Mouse (Mus musculus): ENCODE measurements around the gene Olfr666.
"Not testable (repeated sequence)": the region's sequence is repeated elsewhere in the genome, so short reads cannot be mapped to it uniquely, and the experiment has no call there.

Gene Olfr666

DNA sequence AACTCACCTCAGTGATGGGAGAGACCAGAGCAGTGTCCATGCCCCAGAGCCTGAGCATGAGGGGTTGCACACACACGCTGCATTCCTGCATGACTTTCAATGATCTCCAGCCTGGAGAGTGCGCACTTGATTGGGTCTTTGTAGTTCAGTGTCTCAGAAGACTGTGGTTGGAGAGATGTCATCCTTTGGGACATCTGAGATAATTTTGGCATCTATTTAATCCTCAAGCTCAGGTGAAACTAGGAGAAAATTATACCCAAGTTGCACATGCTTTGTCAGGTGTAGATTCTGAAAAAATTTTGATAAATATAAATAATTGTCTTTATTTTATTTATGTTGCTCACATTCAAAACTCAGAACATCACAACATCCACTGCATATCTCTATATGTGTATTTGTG, at the start of gene Olfr666:
Gene Olfr666, minus strand, starts transcription at position 101 of the 400 bp plus-strand sequence.
- DNase-seq (ENCODE audit: low read depth) = no peak

DNA sequence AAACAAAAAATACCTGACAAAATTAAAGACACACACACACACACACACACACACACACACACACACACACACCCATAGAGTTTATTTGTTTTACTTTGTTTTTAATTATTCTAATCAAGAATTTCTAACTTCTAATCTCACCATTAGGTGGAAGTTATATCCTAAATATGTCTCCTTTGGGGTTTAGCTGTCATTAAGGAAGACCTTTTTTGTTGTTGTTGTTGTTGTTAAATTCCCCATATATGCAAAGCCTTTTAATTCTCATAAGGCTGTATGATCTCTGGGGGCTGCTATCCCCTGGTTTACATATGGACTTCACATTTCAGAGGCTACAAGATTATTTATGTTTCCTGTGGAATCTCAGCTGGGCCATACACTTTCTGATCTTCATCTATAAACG, 38.2 kb upstream of the Olfr666 start, which contains the start of gene Olfr669:
Gene Olfr669, plus strand, starts transcription at position 301 of the 400 bp plus-strand sequence.
- no peak for DNase-seq (ENCODE audit: low read depth)

DNA sequence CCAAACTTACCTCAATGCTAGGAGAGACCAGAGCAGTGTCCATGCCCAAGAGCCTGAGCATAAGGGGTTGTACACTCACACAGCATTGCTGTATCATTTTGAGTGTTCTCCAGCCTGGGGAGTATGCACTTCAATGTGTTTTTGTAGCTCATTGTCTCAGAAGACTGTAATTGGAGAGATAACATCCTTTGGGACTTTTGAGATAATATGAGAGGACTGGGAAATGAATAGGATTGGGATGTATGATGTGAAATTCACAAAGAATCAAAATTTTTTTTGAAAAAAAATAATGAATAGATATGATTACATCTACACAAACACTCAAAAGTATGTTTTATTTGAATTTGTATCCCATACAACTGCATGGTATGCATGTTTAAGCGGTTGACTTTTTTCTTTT, 32.2 kb upstream of the Olfr666 start, which contains the start of gene Olfr668:
Gene Olfr668, minus strand, starts transcription at position 101 of the 400 bp plus-strand sequence.
- no peak for DNase-seq (ENCODE audit: low read depth)

DNA sequence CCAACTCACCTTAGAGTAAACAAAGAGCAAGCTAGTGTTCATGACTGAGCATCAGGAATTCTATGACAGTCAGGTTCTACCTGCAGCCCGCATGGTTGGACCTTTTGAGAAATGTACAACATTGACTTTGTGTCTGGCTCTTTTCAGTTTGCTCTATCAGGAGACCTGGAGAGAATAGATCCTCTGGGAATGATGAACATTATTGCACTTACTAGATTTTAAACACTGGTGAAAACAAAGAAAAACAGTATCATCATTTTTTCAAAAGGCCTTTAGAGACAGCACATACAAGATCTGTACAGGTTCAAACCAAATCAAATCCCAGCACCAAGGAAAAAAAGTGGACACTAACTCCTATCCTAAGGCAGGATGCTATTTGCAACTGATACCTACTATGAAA, 25.6 kb upstream of the Olfr666 start, which contains the start of gene Olfr667:
Gene Olfr667, minus strand, starts transcription at position 101 of the 400 bp plus-strand sequence.
- no peak for DNase-seq (ENCODE audit: low read depth)

DNA sequence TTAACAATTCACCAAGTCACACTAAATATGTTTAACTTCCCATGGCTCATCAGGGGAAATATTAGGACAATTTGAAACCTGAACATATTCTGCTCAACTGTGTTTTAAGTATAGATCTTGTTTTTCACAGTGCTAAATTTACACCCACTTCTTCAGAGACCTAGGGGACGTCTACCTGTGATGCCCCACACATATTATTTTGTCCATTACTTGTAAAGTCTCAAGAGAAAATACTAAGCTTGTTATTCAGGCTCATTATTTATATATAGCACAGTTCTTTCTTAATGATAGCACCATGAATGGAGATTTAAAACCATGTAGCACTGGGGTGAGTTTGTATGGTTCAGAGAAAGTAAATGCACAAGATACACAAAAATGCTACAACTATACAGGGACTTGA, 18.0 kb downstream of the Olfr666 start, which contains the start of gene Olfr665:
Gene Olfr665, plus strand, starts transcription at position 301 of the 400 bp plus-strand sequence.
- DNase-seq (ENCODE audit: low read depth) = no peak

DNA sequence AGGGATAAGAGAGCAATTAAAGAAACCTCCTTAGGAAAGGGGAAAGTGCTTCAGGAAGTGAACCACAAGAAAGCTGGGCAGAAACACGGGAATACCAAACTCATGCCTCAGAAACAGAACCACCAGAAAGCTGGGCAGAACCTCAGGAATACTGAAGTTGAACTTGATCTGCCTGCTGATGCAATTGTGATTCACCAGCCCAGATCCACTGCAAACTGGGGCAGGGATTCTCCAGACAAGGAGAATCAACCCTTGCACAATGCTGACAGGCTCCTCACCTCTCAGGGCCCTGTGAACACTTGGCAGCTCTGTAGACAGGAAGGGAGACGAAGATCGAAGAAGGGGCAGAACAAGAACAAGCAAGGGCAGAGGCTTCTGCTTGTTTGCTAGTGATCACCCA, 34.4 kb downstream of the Olfr666 start:
- no peak for DNase-seq (ENCODE audit: low read depth)

DNA sequence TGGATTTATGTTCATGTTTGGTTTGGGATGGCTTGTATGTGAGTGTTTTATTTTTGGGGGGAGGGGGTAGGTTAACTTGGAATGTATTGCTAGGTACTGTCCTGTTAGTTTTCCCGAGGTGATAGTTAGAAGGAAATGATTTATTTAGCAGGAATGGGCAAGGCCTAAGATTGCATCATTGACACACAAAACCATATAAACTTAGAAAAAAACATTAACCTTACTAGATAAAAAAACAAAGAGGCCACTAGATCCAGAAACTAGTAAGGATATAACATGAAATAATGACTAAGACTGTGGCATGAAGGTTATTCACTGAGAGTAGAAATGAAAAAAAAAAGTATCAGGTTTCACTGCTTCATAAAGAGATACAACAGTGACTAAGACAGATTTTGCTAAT, 38.1 kb downstream of the Olfr666 start:
- no peak for DNase-seq (ENCODE audit: low read depth)

DNA sequence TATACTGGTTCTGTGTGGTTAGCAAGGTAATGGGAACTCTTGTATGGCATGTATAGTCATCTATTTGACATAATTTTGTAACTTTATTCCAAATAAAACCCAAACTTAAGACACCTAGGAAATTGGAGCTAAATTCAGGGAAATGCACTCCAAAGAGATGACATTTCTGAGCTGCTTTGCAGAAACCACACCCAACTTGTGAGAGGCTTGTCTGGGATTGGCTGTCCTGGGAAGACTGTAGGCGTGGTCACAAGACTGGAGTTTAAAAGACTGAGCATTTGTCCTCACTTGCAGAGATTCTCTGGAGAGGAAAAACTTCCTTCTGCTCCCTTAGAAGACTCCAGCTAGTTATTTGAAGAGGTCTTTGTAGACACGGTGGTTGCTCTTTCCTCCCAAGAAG, 39.0 kb downstream of the Olfr666 start, which contains the start of gene Usp17la:
Gene Usp17la, plus strand, starts transcription at position 301 of the 400 bp plus-strand sequence.
- DNase-seq (ENCODE audit: low read depth) = not testable (repeated sequence)

DNA sequence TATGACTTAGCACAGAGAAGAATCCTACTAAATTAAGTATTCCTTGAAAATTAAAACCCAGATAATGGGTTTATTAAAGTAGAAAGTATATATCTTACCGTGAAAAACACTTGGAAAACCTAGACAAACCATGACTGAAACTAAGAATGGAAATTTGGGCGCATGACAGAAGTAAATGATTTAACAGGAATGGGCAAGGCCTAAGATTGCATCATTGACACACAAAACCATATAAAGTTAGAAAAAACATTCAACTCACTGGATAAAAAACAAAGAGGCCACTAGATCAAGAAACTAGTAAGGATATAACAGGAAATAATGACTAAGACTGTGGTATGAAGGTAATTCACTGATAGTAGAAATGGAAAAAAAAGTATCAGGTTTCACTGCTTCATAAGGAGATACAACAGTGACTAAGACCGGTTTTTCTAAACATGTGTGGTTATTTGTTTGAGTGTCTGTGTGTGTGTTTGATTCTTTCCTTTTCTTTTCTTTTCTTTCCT, 40.5 kb downstream of the Olfr666 start:
- no peak for DNase-seq (ENCODE audit: low read depth)

DNA sequence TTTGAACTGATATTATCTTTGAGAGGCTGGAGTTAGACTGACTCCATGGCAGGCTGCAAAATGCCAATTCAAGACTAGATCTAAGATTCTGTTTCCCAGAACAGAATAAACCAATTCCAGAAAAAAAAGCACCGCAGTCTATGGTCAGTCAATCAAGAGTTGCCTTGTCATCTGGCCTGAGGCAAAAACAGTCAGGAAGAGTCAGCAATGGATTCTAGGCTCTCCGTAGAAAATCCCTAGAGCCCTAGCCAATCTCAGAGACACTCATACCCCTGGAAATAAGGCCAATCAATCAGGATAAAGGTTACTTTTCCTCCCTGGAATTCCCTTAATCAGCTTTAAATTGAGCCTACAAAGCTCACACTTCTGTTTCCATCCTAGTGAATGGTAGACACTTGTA, 44.2 kb downstream of the Olfr666 start:
- DNase-seq (ENCODE audit: low read depth) = not testable (repeated sequence)

DNA sequence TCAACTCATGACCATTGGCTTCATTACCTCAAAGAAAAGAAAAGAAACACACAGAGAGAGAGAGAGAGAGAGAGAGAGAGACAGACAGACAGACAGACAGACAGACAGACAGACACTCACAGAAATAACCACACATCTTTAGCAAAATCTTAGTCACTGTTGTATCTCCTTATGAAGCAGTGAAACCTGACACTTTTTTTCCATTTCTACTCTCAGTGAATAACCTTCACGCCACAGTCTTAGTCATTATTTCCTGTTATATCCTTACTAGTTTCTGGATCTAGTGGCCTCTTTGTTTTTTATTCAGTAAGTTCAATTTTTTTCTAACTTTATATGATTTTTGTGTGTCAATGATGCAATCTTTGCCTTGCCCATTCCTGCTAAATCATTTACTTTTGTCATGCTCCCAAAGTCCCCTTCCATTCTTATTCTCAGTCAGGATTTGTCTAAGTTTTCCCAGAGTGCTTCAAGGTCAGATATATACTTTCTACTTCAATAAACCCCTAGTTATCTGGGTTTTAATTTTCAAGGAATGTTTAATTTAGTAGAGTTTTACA, 51.9 kb downstream of the Olfr666 start:
- no peak for DNase-seq (ENCODE audit: low read depth)

DNA sequence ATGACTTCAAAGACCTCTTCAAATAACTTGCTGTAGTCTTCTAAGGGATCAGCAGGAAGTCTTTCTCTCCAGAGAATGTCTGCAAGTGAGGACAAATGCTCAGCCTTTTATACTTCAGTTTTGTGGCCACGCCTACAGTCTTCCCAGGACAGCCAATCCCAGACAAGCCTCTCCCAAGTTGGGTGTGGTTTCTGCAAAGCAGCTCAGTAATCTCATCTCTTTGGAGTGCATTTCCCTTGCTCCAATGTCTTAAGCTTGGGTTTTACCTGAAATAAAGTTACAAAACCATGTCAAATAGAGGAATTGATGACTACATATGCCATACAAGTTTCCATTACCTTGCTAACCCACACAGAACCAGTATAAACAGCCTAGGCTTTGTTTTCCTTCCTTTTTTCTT, 53.2 kb downstream of the Olfr666 start, which contains the start of gene Usp17lb:
Gene Usp17lb, minus strand, starts transcription at position 101 of the 400 bp plus-strand sequence.
- no peak for DNase-seq (ENCODE audit: low read depth)

Data from fibroblast of lung, adult 2 months (primary cell).